Mouse (Mus musculus): ENCODE measurements at regions not wholly inside any gene's neighbourhood (a gene's known extent, or its start where the extent isn't known, plus 50 kb on each side); places are given as distances from the start of the nearest gene placed in this dataset.

GRCm38 (mm10) chr9:115361191-115361590, 51.0 kb upstream of the Stt3b start:
- Histone ChIP-seq H3K27me3 (ENCODE audit: control insufficient read depth, insufficient read depth, low read length) (no peaks in the 10 kb centered on the region), H3K4me2 (replicated peaks) (no peak overlapping the region), H3K4me1 (replicated peaks; ENCODE audit: control insufficient read depth, insufficient read depth, low read length) (no peaks in the 10 kb centered on the region), H3K27ac (no peak overlapping the region), H3K36me3 (replicated peaks; ENCODE audit: control insufficient read depth, insufficient read depth) (no peaks in the 10 kb centered on the region), H3K9ac (no peak overlapping the region), H3K9me3 (ENCODE audit: control insufficient read depth, low read length) (0 out of 2 replicates have a peak, but pooled peaks cover 3% of the 10 kb centered on the region), H3K4me3 (replicated peaks; ENCODE audit: low read length) (no peak overlapping the region)
- ATAC-seq (ENCODE audit: low FRiP score) (no peak), DNase-seq (ENCODE audit: low spot score) (no peak)
- 75% methylated on average over 5 of the region's 5 CpGs for WGBS

GRCm38 (mm10) chr9:115361881-115362280, 51.7 kb upstream of the Stt3b start:
- H3K4me2 ChIP-seq (replicated peaks): no peak overlapping the region
- H3K9me3 ChIP-seq (ENCODE audit: control insufficient read depth, low read length): 0 out of 2 replicates have a peak, but pooled peaks cover 3% of the 10 kb centered on the region
- no peaks in the 10 kb centered on the region for H3K27me3 ChIP-seq (ENCODE audit: control insufficient read depth, insufficient read depth, low read length)
- 93% methylated on average over 11 of the region's 11 CpGs for WGBS
- DNase-seq (ENCODE audit: low spot score) (no peak), ATAC-seq (ENCODE audit: low FRiP score) (no peak)
- no peaks in the 10 kb centered on the region for H3K4me1 ChIP-seq (replicated peaks; ENCODE audit: control insufficient read depth, insufficient read depth, low read length)
- H3K9ac ChIP-seq: no peak overlapping the region
- H3K27ac ChIP-seq: no peak overlapping the region
- no peaks in the 10 kb centered on the region for H3K36me3 ChIP-seq (replicated peaks; ENCODE audit: control insufficient read depth, insufficient read depth)
- H3K4me3 ChIP-seq (replicated peaks; ENCODE audit: low read length): no peak overlapping the region

GRCm38 (mm10) chr9:115362486-115362885, 52.3 kb upstream of the Stt3b start:
- ATAC-seq (ENCODE audit: low FRiP score) (no peak), DNase-seq (ENCODE audit: low spot score) (no peak)
- Histone ChIP-seq H3K4me3 (replicated peaks; ENCODE audit: low read length) (no peak overlapping the region), H3K4me1 (replicated peaks; ENCODE audit: control insufficient read depth, insufficient read depth, low read length) (no peaks in the 10 kb centered on the region), H3K27ac (no peak overlapping the region), H3K9ac (no peak overlapping the region), H3K27me3 (ENCODE audit: control insufficient read depth, insufficient read depth, low read length) (no peaks in the 10 kb centered on the region), H3K36me3 (replicated peaks; ENCODE audit: control insufficient read depth, insufficient read depth) (no peaks in the 10 kb centered on the region), H3K4me2 (replicated peaks) (no peak overlapping the region), H3K9me3 (ENCODE audit: control insufficient read depth, low read length) (0 out of 2 replicates have a peak, but pooled peaks cover 3% of the 10 kb centered on the region)
- WGBS: 83% methylated on average over 4 of the region's 4 CpGs

GRCm38 (mm10) chr9:115364919-115365861, 55.0 kb upstream of the Stt3b start:
- Histone ChIP-seq H3K9me3 (ENCODE audit: control insufficient read depth, low read length) (0 out of 2 replicates have a peak, but pooled peaks cover 3% of the 10 kb centered on the region), H3K9ac (no peak overlapping the region), H3K4me1 (replicated peaks; ENCODE audit: control insufficient read depth, insufficient read depth, low read length) (no peaks in the 10 kb centered on the region), H3K4me2 (replicated peaks) (no peak overlapping the region), H3K4me3 (replicated peaks; ENCODE audit: low read length) (no peak overlapping the region), H3K36me3 (replicated peaks; ENCODE audit: control insufficient read depth, insufficient read depth) (no peaks in the 10 kb centered on the region), H3K27ac (no peak overlapping the region), H3K27me3 (ENCODE audit: control insufficient read depth, insufficient read depth, low read length) (no peaks in the 10 kb centered on the region)
- WGBS: 91% methylated on average over 16 of the region's 16 CpGs
- ATAC-seq (ENCODE audit: low FRiP score): no peak
- DNase-seq (ENCODE audit: low spot score): no peak

GRCm38 (mm10) chr9:115367808-115368207, 57.6 kb upstream of the Stt3b start:
- no peaks in the 10 kb centered on the region for H3K36me3 ChIP-seq (replicated peaks; ENCODE audit: control insufficient read depth, insufficient read depth)
- H3K4me2 ChIP-seq (replicated peaks): no peak overlapping the region
- DNase-seq (ENCODE audit: low spot score): no peak
- H3K4me1 ChIP-seq (replicated peaks; ENCODE audit: control insufficient read depth, insufficient read depth, low read length): no peaks in the 10 kb centered on the region
- 67% methylated on average over 3 of the region's 3 CpGs for WGBS
- 0 out of 2 replicates have a peak, but pooled peaks cover 3% of the 10 kb centered on the region for H3K9me3 ChIP-seq (ENCODE audit: control insufficient read depth, low read length)
- ATAC-seq (ENCODE audit: low FRiP score): no peak
- H3K27me3 ChIP-seq (ENCODE audit: control insufficient read depth, insufficient read depth, low read length): no peaks in the 10 kb centered on the region
- H3K4me3 ChIP-seq (replicated peaks; ENCODE audit: low read length): no peak overlapping the region
- no peak overlapping the region for H3K9ac ChIP-seq
- H3K27ac ChIP-seq: no peak overlapping the region

DNA sequence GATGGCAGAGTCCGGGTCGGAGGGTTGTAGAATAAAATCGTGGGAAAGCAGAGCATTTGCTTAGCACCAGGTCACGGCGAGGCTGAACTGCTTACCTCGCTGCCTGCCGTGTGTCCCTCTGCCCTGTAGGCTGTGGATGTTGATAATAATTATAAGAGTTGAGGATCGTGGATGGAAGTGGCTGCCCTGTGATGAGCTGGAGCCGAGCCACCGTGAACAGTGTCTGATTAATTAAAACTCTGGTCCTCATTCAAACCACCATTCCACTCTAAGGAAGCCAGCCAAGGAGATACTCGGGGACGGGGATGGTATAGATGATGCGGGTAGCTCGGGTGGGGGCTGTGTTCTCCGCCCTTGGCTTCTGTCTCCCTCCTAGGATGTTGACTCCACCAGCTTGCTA, 70.1 kb upstream of the Stt3b start:
- ATAC-seq (ENCODE audit: low FRiP score) (no peak), DNase-seq (ENCODE audit: low spot score) (no peak)
- peak overlapping the region; percentile 51; the same call in 1 of the 2 replicates for H3K27ac ChIP-seq
- H3K4me3 ChIP-seq (replicated peaks; ENCODE audit: low read length): no peak overlapping the region
- peaks cover 6% of the 10 kb centered on the region; the same call in 1 of the 2 replicates for H3K4me1 ChIP-seq (replicated peaks; ENCODE audit: control insufficient read depth, insufficient read depth, low read length)
- H3K27me3 ChIP-seq (ENCODE audit: control insufficient read depth, insufficient read depth, low read length): no peaks in the 10 kb centered on the region
- no peak overlapping the region for H3K9ac ChIP-seq
- 64% methylated on average over 15 of the region's 15 CpGs for WGBS
- H3K9me3 ChIP-seq (ENCODE audit: control insufficient read depth, low read length): no peaks in the 10 kb centered on the region
- peak overlapping the region; percentile 27 for H3K4me2 ChIP-seq (replicated peaks)
- no peaks in the 10 kb centered on the region for H3K36me3 ChIP-seq (replicated peaks; ENCODE audit: control insufficient read depth, insufficient read depth)

DNA sequence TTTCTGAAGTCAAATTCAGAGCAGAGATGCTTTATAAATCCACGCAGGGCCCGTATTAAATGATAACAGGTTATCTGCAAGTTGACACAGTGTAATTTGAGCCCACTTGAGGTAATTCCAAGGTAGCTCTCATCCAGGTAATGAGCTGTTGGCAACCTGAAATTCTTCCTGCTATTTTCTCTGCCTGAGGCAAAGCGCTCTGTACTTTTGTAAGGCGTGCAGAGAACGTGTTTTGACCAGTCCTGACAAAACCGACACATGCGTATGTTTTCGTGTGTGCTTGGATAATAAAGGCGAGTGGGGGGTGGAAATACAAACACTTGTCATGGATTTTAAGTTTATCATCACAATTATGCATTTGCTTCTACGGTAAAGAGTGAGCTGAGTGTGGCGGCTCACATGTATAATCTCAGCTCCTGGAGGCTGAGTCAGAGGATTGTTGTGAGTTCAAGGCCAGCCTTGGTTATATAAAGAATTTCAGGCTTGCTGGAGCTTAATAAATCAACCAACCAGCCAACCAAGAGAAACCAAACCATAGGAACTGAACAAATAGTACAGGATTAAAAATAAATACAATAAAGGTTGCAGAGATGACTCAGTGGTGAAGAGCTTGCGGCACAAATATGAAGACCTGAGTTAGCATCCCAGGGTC, 72.7 kb upstream of the Stt3b start:
- Histone ChIP-seq H3K4me3 (replicated peaks; ENCODE audit: low read length) (no peak overlapping the region), H3K4me1 (replicated peaks; ENCODE audit: control insufficient read depth, insufficient read depth, low read length) (peaks cover 6% of the 10 kb centered on the region; the same call in 1 of the 2 replicates), H3K27ac (no peak overlapping the region), H3K4me2 (replicated peaks) (no peak overlapping the region), H3K27me3 (ENCODE audit: control insufficient read depth, insufficient read depth, low read length) (no peaks in the 10 kb centered on the region), H3K9ac (no peak overlapping the region), H3K36me3 (replicated peaks; ENCODE audit: control insufficient read depth, insufficient read depth) (no peaks in the 10 kb centered on the region), H3K9me3 (ENCODE audit: control insufficient read depth, low read length) (no peaks in the 10 kb centered on the region)
- DNase-seq (ENCODE audit: low spot score) (no peak), ATAC-seq (ENCODE audit: low FRiP score) (no peak)
- WGBS: 94% methylated on average over 12 of the region's 12 CpGs

- H3K27ac ChIP-seq: no peak overlapping the region
- no peaks in the 10 kb centered on the region for H3K36me3 ChIP-seq (replicated peaks; ENCODE audit: control insufficient read depth, insufficient read depth)
- H3K4me1 ChIP-seq (replicated peaks; ENCODE audit: control insufficient read depth, insufficient read depth, low read length): peaks cover 6% of the 10 kb centered on the region; the same call in 1 of the 2 replicates
- H3K9ac ChIP-seq: no peak overlapping the region
- H3K4me3 ChIP-seq (replicated peaks; ENCODE audit: low read length): no peak overlapping the region
- no peaks in the 10 kb centered on the region for H3K27me3 ChIP-seq (ENCODE audit: control insufficient read depth, insufficient read depth, low read length)
- 71% methylated on average over 4 of the region's 4 CpGs for WGBS
- ATAC-seq (ENCODE audit: low FRiP score): no peak
- H3K9me3 ChIP-seq (ENCODE audit: control insufficient read depth, low read length): no peaks in the 10 kb centered on the region
- no peak overlapping the region for H3K4me2 ChIP-seq (replicated peaks)
- no peak for DNase-seq (ENCODE audit: low spot score)
Measured at GRCm38 (mm10) chr9:115383935-115384334, 73.7 kb upstream of the Stt3b start.

DNA sequence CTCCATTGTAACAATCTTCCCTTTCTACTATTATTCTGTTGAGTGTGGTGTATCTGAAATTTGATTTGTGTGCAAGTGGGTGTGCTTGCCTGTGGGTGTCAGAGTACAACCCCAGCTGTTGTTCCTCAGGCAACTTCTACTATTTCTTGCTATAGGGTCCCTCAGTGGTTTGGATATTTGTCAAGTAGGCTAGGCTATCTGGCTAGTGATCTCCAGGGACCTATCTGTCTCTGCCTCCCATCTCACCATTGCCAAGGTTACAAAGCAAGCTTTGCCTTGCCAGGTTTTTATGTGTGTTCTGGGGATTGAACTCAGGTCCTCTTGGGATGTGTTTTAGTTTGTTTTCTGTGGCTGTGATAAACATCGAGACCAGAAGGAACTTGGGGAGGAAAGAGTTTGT, 74.1 kb upstream of the Stt3b start:
- ATAC-seq (ENCODE audit: low FRiP score) (no peak), DNase-seq (ENCODE audit: low spot score) (no peak)
- peaks cover 6% of the 10 kb centered on the region; the same call in 1 of the 2 replicates for H3K4me1 ChIP-seq (replicated peaks; ENCODE audit: control insufficient read depth, insufficient read depth, low read length)
- no peak overlapping the region for H3K4me2 ChIP-seq (replicated peaks)
- H3K27ac ChIP-seq: no peak overlapping the region
- WGBS: 79% methylated on average over 1 of the region's 1 CpGs
- H3K4me3 ChIP-seq (replicated peaks; ENCODE audit: low read length): no peak overlapping the region
- no peaks in the 10 kb centered on the region for H3K9me3 ChIP-seq (ENCODE audit: control insufficient read depth, low read length)
- H3K9ac ChIP-seq: no peak overlapping the region
- H3K27me3 ChIP-seq (ENCODE audit: control insufficient read depth, insufficient read depth, low read length): no peaks in the 10 kb centered on the region
- no peaks in the 10 kb centered on the region for H3K36me3 ChIP-seq (replicated peaks; ENCODE audit: control insufficient read depth, insufficient read depth)

Data from hindbrain, embryonic 14.5 days (tissue).